Mouse (Mus musculus) c-Kit-negative CD71-positive TER-119-positive erythroid progenitor cells, embryonic 14.5 days (primary cell): ENCODE results near the gene Gdi2.

Source experiments
- DNase-seq: peaks from one replicate; pipeline ENCODE4 v3.0.0-alpha.2; 2013; ENCODE audit warnings: low read depth, low spot score

Gene Gdi2

DNA sequence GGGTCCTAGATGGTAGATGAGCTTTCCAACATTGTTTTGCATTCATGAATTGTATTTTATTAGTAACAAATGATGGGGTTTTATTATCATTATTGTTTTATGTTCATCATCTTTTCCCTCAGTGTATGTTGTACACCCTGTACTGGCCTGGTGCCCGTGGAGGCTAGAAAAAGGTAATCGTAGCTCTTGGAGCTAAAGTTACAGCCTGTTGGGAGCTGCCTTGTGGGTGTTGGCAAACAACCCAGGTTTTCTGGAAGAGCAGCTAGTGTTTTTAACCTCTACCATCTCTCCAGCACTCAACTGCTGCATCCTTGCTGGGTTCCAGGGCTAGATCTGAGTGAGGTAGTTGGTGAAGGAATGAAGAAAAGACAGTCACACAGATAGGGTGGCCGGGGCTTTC, 9.5 kb downstream of the Gdi2 start:
- DNase-seq, result no peak

DNA sequence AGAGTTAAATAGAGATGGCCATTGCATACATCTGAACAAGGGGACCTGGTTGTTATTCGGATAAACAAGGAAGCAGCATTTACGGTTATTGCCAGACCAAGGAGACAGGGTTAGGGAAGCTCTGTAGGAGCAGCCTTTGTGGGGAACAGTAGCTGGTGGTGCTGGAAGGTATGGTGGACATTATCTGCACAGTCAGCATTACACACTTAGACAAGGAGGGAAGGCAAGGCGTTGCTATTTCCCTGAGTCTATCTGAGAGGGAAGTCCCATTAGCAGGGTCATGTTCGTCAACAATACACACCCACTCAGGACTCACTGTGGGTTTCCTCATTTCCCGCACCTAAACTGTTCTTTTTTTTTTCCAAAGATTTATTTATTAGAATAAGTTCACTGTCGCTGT, 10.0 kb downstream of the Gdi2 start:
- DNase-seq, result no peak

DNA sequence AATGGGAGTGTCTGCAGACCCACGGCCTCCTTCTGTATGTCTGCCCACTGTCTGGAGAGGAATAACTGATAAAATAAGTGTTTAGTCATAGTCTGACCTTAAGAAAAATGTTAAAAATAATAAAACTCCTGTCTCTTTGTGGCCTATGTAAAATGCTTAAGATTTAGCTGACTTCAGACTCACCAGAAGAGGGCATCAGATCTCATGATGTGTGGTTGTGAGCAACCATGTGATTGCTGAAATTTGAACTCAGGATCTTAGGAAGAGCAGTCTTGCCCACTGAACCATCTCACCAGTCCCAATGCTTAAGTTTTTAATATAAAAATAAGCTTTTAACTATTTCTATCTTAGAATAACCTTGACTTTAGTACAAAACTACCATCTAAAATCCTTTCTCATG, 25.3 kb downstream of the Gdi2 start:
- no peak for DNase-seq

DNA sequence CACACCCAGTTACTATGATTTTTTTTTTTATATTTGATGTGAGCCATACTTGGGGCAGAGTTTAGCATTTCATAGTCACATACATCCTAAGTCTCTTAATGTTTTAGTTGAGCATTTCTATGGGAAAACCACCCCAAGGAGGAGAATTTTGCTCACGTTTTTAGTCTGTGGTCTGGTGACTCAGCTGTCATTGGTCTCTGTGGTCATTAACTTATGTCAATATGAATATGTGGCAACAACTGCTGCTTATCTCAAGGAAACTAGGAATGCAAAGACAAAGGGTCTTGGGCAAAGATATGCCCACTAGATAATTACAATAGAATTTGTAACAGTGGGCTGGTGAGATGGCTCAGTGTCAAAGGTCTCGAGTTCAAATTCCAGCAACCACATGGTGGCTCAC, 26.1 kb downstream of the Gdi2 start:
- no peak for DNase-seq

DNA sequence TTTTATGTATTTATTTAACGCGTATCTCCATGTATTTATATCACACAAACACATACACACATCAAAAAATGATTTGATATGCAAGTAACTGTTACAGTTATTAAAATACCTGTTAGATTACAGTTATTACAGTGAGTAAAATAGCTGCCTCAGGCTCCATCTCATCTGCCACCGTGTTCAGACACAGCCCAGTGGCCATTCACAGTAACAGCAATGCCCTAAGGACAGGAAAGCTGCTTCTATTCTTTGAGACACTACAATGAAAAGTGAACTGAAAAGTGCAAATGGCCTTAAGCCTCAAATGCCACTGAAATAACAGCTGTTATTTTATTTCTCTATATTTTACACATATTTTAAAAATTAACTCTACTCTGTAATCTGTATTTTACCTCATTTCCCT, 52.9 kb downstream of the Gdi2 start:
- DNase-seq, result no peak

DNA sequence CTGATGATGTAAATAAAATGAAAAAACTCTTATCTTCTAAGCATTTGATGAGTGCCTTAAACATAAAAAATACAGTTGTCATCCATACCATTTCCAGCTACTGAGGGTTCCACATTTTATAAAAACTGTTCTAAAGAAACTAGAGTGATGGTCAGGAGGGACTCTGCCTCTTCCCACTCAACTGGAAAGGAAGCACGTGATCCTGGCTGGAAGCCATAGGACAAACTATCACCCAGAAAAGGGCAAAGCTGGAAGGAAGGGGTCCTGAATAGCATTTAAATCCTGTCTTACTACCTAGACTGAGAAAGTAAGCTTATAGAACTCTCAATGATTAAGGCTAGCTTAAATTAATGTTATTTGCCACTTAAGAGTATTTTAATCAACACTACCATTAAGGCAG, 56.4 kb downstream of the Gdi2 start:
- DNase-seq, result no peak

DNA sequence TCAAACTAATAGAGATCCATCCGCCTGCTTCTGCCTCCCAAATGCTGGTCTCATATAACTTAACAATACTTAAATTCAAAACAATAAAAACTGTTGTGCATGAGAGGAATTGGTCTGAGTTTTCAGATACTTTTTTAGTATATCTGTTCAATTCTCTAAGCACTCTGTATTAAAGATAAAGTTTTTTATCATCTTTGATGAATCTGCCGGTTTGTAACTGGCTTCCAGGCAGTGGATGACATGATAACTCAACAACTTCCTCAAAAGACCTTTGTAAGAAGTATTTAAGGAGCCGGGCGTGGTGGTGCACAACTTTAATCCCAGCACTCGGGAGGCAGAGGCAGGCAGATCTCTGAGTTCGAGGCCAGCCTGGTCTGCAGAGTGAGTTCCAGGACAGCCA, 58.4 kb downstream of the Gdi2 start:
- DNase-seq, result no peak

DNA sequence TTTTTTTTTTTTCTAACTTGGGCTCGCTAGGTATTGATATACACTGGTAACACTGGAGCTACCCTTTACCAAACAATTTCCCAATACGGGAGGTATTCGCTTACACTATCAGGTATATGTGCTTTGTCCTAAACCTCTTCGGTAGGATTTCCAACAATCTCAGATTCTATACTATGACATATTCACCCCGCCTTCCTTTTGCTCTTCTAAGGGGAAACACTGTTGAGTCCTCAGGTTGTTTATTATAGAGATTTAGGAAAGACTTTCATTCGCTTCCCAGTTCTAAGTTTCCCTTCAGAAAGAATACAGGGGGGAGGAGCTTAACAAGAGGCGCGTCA, 71.9 kb downstream of the Gdi2 start:
- no peak for DNase-seq

DNA sequence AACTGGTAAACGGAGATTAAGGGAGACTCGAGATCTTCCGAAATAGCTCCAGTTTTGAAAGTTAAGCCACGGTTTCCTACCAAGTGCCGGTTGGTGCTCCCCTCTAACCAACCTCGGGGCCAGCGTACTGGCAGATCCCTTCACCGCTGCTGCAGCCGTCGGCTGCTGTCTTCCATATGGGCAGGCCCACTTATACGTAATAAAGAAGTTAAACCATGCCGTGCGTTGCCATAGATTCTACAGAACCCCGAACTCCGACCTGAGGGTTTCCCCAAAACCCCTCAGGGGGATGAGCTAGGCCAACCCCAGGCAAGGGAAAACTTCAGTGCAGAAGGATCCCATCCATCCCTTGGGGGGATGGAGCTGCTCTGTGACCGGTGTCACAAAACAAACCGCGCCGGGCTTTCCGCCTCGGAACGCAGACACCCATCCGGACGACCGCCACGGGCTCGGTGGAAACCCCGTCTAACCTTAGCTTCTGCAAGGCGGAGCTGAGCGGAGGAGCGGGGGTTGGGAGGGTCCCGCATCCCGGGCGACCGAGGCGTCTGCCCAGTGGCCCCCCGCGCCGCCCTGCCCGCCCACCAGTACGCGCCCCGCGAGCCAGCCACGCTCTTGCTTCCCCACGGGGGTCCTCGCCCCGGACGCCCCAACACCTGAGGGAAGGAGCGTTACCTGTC, 72.4 kb downstream of the Gdi2 start:
- peak; percentile 51 for DNase-seq

DNA sequence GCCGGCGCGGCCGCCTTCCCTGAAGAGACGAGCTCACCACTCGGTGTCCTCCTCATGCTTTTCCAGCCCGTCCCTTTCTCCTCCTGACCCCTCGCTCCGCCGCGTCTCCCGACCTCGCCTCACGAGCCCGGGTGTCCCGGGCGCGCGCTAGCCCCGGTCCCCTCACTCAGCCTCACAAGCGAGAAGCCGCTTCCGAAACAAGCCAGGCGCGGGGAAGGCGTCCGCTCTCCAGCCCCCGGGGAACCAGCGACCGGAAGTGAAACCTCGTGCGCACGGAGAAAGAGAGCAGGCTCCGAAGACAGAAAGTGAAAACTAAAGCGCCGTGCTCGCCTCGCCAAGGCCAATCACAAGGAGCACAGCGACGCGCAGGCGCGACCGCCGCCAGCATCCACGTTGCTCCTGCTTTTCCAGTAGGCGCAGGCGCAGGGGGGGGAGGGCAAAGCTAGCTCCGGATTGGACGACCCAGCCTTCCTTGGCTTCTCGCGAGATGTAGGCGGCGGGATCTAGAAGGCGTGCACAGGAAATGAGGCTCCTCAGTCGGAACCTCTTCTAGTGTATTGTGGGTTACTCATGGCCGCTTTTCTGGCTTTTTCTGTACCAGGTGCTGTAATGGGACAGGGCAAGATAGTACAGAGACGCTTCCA, 73.1 kb downstream of the Gdi2 start, which contains the start of gene Fam208b:
TSS of gene Fam208b (minus strand) at position 314 of the 644 bp plus-strand sequence.
- DNase-seq, result peak; percentile 92
